Mouse (Mus musculus): ENCODE measurements around the gene Hmga2. TPM values are rescaled to one million over a fixed set of nuclear protein-coding genes. Genes with fewer than 3 reads are reported as not detected.
A peak's percentile ranks its signal among the peaks of the same experiment; 100 is the strongest.
"Not testable (repeated sequence)": the region's sequence is repeated elsewhere in the genome, so short reads cannot be mapped to it uniquely, and the experiment has no call there.

The Hmga2 gene
- polyA plus RNA-seq, 1 experiment from 2014 or later: 89.2 TPM

- ATAC-seq (ENCODE audit: insufficient number of reproducible peaks, insufficient read depth, low FRiP score, low TSS enrichment); H3K27me3 ChIP-seq; H3K36me3 ChIP-seq; H3K4me3 ChIP-seq; H3K9ac ChIP-seq; H3K9me3 ChIP-seq: not testable (repeated sequence)
- Histone ChIP-seq H3K4me2 (replicated peaks) (peak overlapping the region; percentile 37; the same call in 1 of the 2 replicates), H3K27ac (peak overlapping the region; percentile 88), H3K4me1 (peaks cover 50% of the 10 kb centered on the region)
- 70% methylated on average over 3 of the region's 3 CpGs for WGBS
Measured at GRCm38 (mm10) chr10:120366173-120366592, 110.1 kb downstream of the Hmga2 start.

DNA sequence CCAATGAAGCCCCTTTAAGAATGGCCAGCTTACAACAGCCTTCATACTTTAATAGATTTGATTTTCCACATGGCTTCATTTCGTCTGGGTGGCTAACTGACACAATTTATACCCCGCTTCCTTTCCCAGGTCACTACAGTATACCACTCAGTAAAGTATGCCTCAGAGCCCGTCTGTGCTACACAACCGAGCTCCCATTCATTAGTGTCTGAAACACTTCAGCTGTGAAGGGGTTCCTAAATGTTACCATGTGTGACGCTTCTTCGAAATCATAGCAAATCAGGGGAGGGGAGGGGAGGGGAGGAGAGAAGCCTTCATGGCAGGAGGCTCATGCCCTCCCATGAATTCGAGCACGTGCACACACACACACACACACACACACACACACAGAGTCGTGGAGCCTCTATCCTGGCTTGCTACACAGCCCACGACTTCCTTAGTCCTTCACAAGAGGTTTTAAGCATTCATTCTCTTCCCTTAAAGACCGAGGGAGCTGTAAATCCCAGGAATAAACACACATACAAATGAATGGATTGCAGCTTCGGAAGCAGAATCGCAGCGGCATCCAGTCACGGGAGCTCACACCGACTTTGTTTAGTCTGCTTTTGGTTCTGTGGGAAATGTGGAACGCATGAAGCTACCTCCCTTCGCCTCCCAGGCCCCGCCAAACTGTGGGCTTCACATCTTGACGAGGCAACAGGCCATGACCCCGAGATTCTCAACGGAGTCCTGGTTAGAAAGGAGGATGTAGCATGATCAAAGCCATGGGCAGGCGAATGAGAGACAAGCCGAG lies 110.7 kb downstream of the Hmga2 start:
- Histone ChIP-seq H3K4me2 (replicated peaks) (peak overlapping the region; percentile 37), H3K9me3 (no peaks in the 10 kb centered on the region), H3K36me3 (peaks cover 12% of the 10 kb centered on the region; the same call in 1 of the 2 replicates), H3K4me3 (no peak overlapping the region), H3K27me3 (no peaks in the 10 kb centered on the region), H3K9ac (no peak overlapping the region), H3K4me1 (peaks cover 48% of the 10 kb centered on the region), H3K27ac (peak overlapping the region; percentile 88)
- 25% methylated on average over 24 of the region's 24 CpGs for WGBS
- peak; percentile 87 for ATAC-seq (ENCODE audit: insufficient number of reproducible peaks, insufficient read depth, low FRiP score, low TSS enrichment)

DNA sequence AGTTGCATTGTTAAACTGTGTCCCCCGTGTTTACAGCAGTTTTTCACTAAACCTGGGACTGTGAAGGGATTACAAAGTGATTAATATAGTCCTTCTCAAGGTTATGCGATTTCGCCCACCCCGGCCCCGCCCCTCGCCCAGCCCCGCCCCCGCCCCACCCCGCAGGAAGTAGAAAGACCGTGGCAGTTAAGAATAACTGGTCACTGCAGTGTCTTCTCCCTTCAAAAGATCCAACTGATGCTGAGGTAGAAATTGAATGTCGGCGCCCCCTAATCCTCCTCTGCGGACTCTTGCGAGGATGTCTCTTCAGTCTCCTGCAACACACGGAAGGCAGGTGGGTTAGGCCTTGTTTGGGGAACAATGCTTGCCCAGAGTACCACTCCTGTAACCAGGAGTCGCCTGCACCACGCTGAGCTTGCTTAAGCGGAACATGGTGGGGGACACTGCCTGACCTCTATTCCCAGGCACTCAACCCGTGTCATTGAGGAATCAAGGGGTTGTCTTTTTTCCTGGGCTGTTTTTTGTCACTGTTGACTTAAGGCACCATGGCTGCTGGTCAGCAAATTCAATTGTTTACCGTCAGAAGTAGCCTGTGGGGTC lies 112.2 kb downstream of the Hmga2 start:
- H3K4me2 ChIP-seq (replicated peaks): no peak overlapping the region
- peaks cover 35% of the 10 kb centered on the region for H3K4me1 ChIP-seq
- peaks cover 12% of the 10 kb centered on the region; the same call in 1 of the 2 replicates for H3K36me3 ChIP-seq
- no peak overlapping the region for H3K4me3 ChIP-seq
- H3K27ac ChIP-seq: peak overlapping the region; percentile 88
- ATAC-seq (ENCODE audit: insufficient number of reproducible peaks, insufficient read depth, low FRiP score, low TSS enrichment): no peak
- no peaks in the 10 kb centered on the region for H3K9me3 ChIP-seq
- 60% methylated on average over 20 of the region's 20 CpGs for WGBS
- H3K9ac ChIP-seq: no peak overlapping the region
- H3K27me3 ChIP-seq: no peaks in the 10 kb centered on the region

DNA sequence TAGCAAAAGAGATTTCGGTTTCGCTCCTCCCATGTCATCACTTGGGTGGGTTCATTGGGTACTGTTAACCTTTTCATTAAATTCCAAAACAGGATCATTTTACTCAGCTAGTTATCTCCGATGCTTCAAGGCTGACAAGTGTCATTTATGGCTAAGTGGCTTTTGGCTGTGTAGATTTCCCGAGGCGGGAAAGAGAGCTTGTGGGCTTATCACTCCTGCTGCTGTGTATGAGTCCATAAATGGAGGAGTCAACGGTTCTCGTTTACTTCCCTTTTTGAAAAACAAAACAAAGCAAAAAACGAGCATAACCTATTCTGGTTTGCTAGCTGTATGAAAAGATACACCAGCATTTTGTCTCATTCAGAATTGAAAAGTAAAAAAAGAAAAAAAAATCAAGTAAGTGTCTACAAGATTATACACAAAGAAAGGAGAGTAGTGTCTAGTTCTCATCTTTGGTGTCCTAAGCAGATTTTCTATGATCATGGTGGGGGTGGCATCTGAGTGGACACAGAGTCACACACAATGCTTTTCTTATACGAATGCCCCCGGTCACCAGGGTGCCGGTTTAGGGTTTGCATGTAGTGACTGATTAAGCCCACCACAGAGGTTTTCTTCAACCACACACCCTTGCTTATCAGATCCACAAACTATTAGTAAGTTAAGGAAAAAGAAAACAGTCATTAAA lies 112.8 kb downstream of the Hmga2 start:
- not testable (repeated sequence) for H3K27ac ChIP-seq; H3K4me2 ChIP-seq (replicated peaks); ATAC-seq (ENCODE audit: insufficient number of reproducible peaks, insufficient read depth, low FRiP score, low TSS enrichment); H3K9me3 ChIP-seq; H3K9ac ChIP-seq; H3K4me3 ChIP-seq; H3K27me3 ChIP-seq
- Histone ChIP-seq H3K36me3 (peaks cover 12% of the 10 kb centered on the region; the same call in 1 of the 2 replicates), H3K4me1 (peaks cover 30% of the 10 kb centered on the region)
- WGBS: 87% methylated on average over 11 of the region's 11 CpGs

DNA sequence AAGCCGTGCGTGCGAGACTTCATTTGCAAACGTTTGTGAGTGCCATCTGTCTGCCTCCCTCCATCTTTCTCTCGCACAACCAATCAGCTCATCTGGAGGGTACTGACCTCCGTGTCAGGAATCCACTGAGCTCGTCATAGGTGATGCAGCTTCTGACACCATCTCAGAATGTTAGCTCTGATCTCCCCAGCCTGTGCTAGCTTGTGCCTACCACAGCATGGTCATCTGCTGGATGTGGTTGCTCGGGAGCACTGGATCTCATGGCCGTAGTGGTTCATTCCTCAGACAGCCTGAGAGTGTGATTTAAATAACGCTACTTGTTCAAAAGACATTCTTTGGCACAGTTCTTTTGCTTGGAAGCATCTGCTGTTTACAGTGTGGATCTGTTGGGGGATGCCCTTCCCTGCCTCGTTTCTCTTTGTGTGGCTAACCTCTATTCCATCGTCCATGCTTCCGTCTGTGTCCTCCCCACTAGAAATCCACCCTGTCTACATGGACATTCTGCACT lies 121.7 kb downstream of the Hmga2 start:
- no peaks in the 10 kb centered on the region for H3K4me1 ChIP-seq
- no peaks in the 10 kb centered on the region for H3K27me3 ChIP-seq
- no peak overlapping the region for H3K4me2 ChIP-seq (replicated peaks)
- no peaks in the 10 kb centered on the region for H3K36me3 ChIP-seq
- 73% methylated on average over 13 of the region's 13 CpGs for WGBS
- no peak overlapping the region for H3K27ac ChIP-seq
- H3K9me3 ChIP-seq: no peaks in the 10 kb centered on the region
- no peak overlapping the region for H3K4me3 ChIP-seq
- no peak for ATAC-seq (ENCODE audit: insufficient number of reproducible peaks, insufficient read depth, low FRiP score, low TSS enrichment)
- H3K9ac ChIP-seq: no peak overlapping the region

- Histone ChIP-seq H3K27me3 (no peaks in the 10 kb centered on the region), H3K4me3 (no peak overlapping the region), H3K4me2 (replicated peaks) (no peak overlapping the region), H3K36me3 (no peaks in the 10 kb centered on the region), H3K9ac (no peak overlapping the region), H3K9me3 (no peaks in the 10 kb centered on the region), H3K4me1 (no peaks in the 10 kb centered on the region), H3K27ac (no peak overlapping the region)
- 86% methylated on average over 6 of the region's 6 CpGs for WGBS
- ATAC-seq (ENCODE audit: insufficient number of reproducible peaks, insufficient read depth, low FRiP score, low TSS enrichment): no peak
Measured at GRCm38 (mm10) chr10:120345325-120345724, 130.9 kb downstream of the Hmga2 start.

DNA sequence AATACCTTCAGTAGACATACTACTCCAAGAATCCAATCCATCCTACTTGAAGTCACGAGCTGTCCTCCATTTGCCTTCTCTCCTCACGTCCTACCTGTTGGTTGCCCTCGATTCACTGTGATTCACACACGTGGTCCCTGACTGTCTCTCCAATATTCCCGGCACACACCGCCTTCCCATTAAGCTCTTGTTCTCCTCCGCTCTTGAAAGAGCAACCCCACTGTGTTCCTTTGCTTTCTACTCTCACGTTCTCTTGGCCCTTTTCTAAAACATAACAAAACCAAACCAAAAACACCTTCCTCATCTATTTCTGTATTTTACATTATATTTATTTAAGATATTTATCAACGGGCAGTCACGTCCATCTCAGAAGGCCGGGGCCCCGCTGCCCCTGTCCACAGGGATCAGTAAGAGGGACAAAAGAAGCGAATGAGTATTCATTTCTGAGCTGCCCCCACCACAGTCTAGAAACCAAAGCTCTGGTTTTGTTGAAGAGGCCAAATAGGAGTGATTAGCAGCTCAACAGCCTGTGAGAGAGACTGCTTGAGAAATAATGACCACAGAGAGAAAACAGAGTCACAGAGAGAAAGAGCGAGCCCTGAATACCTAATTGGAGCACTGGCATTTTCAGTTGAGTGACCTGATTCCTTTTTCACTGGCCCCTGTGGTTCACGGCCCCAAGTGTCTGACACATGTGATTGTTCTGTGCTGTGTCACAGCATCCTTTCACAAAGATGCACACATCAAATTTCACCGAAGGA lies 131.5 kb downstream of the Hmga2 start:
- Histone ChIP-seq H3K4me3 (no peak overlapping the region), H3K4me1 (peaks cover 2% of the 10 kb centered on the region; the same call in 1 of the 2 replicates), H3K27ac (no peak overlapping the region), H3K9me3 (no peaks in the 10 kb centered on the region), H3K4me2 (replicated peaks) (no peak overlapping the region), H3K9ac (no peak overlapping the region), H3K27me3 (no peaks in the 10 kb centered on the region), H3K36me3 (no peaks in the 10 kb centered on the region)
- no peak for ATAC-seq (ENCODE audit: insufficient number of reproducible peaks, insufficient read depth, low FRiP score, low TSS enrichment)
- 78% methylated on average over 16 of the region's 16 CpGs for WGBS

DNA sequence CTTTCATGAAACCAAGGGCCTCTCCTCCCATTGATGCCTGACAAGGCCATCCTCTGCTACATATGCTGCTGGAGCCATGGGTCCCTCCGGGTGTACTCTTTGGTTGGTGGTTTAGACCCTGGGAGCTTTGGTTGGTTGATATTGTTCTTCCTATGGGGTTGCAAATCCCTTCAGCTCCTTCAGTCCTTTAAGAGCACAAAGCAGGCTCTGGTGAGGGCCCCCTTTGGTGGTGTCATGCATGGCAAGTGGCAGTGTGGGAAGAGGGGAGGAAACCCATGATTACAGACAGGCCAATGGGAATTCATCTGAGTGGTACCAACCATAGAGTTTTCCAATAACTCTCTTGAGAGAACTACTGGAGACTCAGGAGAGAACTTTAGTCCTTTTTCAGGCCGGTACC lies 136.4 kb downstream of the Hmga2 start:
- H3K27ac ChIP-seq; H3K9ac ChIP-seq; H3K9me3 ChIP-seq; H3K27me3 ChIP-seq; H3K36me3 ChIP-seq; H3K4me3 ChIP-seq; ATAC-seq (ENCODE audit: insufficient number of reproducible peaks, insufficient read depth, low FRiP score, low TSS enrichment); H3K4me2 ChIP-seq (replicated peaks); H3K4me1 ChIP-seq: not testable (repeated sequence)
- 81% methylated on average over 2 of the region's 2 CpGs for WGBS

GRCm38 (mm10) chr10:120339324-120339723 lies 136.9 kb downstream of the Hmga2 start:
- Histone ChIP-seq H3K9ac (no peak overlapping the region), H3K9me3 (no peaks in the 10 kb centered on the region), H3K4me1 (peaks cover 9% of the 10 kb centered on the region; the same call in 1 of the 2 replicates), H3K36me3 (no peaks in the 10 kb centered on the region), H3K27ac (peak overlapping the region; percentile 25; the same call in 1 of the 2 replicates), H3K4me3 (no peak overlapping the region), H3K27me3 (no peaks in the 10 kb centered on the region), H3K4me2 (replicated peaks) (no peak overlapping the region)
- 42% methylated on average over 4 of the region's 4 CpGs for WGBS
- ATAC-seq (ENCODE audit: insufficient number of reproducible peaks, insufficient read depth, low FRiP score, low TSS enrichment): peak; percentile 74

DNA sequence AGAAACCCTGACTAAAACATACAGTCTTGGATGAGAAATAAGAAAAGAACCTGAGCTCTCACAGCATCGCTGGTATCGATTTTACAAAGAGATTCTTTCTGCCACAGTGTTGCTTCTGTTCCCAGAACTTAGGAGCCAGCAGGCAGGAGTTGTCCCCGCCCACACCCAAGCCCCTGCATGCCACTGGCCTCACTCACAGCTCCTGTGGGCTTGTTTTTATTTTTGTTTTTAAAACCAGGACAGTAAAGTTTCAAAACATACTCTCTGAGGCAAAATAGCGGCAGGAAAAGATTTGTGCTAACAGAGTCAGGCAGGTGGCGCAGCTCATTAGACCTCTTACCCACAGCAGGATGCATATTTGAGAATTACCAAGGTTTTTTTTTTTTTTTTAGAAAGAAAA lies 137.4 kb downstream of the Hmga2 start:
- Histone ChIP-seq H3K4me1 (peaks cover 9% of the 10 kb centered on the region; the same call in 1 of the 2 replicates), H3K36me3 (no peaks in the 10 kb centered on the region), H3K4me3 (no peak overlapping the region), H3K9ac (no peak overlapping the region), H3K4me2 (replicated peaks) (no peak overlapping the region), H3K9me3 (no peaks in the 10 kb centered on the region), H3K27me3 (no peaks in the 10 kb centered on the region), H3K27ac (no peak overlapping the region)
- ATAC-seq (ENCODE audit: insufficient number of reproducible peaks, insufficient read depth, low FRiP score, low TSS enrichment): no peak
- 36% methylated on average over 5 of the region's 5 CpGs for WGBS

DNA sequence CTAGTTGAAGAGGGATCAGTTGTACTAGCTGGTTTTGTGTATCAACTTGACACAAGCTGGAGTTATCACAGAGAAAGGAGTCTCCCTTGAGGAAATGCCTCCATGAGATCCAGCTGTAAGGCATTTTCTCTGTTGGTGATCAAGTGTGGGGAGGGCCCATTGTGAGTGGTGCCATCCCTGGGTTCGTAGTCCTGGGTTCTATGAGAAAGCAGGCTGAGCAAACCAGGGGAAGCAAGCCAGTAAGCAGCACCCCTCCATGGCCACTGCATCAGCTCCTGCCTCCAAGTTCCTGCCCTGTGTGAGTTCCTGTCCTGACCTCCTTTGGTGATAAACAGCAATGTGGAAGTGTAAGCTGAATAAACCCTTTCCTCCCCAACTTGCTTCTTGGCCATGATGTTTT lies 137.8 kb downstream of the Hmga2 start:
- not testable (repeated sequence) for H3K27me3 ChIP-seq; ATAC-seq (ENCODE audit: insufficient number of reproducible peaks, insufficient read depth, low FRiP score, low TSS enrichment); H3K9me3 ChIP-seq; H3K4me2 ChIP-seq (replicated peaks); H3K4me1 ChIP-seq; H3K36me3 ChIP-seq; H3K27ac ChIP-seq; H3K4me3 ChIP-seq; H3K9ac ChIP-seq
- WGBS: 73% methylated on average over 1 of the region's 1 CpGs

All from embryonic facial prominence, embryonic 12.5 days (tissue).